Mouse (Mus musculus) liver, postnatal 0 days (tissue): Measurements from ENCODE around the gene Pabpn1l. TPM values are rescaled to one million over a fixed set of nuclear protein-coding genes. Genes with fewer than 3 reads are reported as not detected.

Experiments
- ATAC-seq: fragments of 200-750 bp; cut with Nextera tagmentation; 2 replicates; pipeline ENCODE4 v1.8.0; 2017; ENCODE audit warnings: mild to moderate bottlenecking, moderate library complexity
- DNase-seq: peaks from one replicate; pipeline ENCODE4 v3.0.0-alpha.2; 2016
- H3K27ac ChIP-seq: fragments of 300-500 bp; sonication (generic); 2 replicates; pipeline ENCODE4 v1.5.1; 2014; ENCODE audit warnings: antibody characterized with exemption, moderate library complexity, mild to moderate bottlenecking, low read depth
- H3K27me3 ChIP-seq: fragments of 300-500 bp; sonication (generic); 2 replicates; pipeline ENCODE4 v1.6.1; 2014; ENCODE audit warnings: low read length, control low read depth, mixed read lengths; ENCODE audit not compliant: insufficient read depth
- H3K36me3 ChIP-seq: fragments of 300-500 bp; sonication (generic); replicated peaks from 2 replicates; pipeline ENCODE4 v1.6.1; 2014; ENCODE audit warnings: mild to moderate bottlenecking, control low read depth, low read length, moderate library complexity, mixed read lengths; ENCODE audit not compliant: insufficient read depth
- H3K4me1 ChIP-seq: fragments of 300-500 bp; sonication (generic); 2 replicates; pipeline ENCODE4 v1.6.1; 2014; ENCODE audit warnings: antibody characterized with exemption, mild to moderate bottlenecking, control low read depth; ENCODE audit not compliant: insufficient read depth
- H3K4me2 ChIP-seq: fragments of 300-500 bp; sonication (generic); 2 replicates; pipeline ENCODE4 v1.6.1; 2014; ENCODE audit warnings: low read depth, mild to moderate bottlenecking, low read length, moderate library complexity, mixed read lengths
- H3K4me3 ChIP-seq: fragments of 300-500 bp; sonication (generic); 2 replicates; pipeline ENCODE4 v1.5.1; 2014; ENCODE audit warnings: low read depth, low read length
- H3K9ac ChIP-seq: fragments of 300-500 bp; sonication (generic); replicated peaks from 2 replicates; pipeline ENCODE4 v1.6.1; 2014; ENCODE audit warnings: mild to moderate bottlenecking, moderate library complexity
- H3K9me3 ChIP-seq: fragments of 300-500 bp; sonication (generic); 2 replicates; pipeline ENCODE4 v1.6.1; 2016; ENCODE audit warnings: mild to moderate bottlenecking, control low read depth, low read length, mixed read lengths
- CTCF ChIP-seq: sonication (generic); IDR thresholded peaks from 2 replicates; pipeline ENCODE4 v1.5.1; 2016; ENCODE audit warnings: antibody characterized with exemption, low read depth
- EP300 ChIP-seq: IDR thresholded peaks from 2 replicates; pipeline ENCODE4 v1.6.1; 2016; ENCODE audit warnings: antibody characterized with exemption, low read depth, mild to moderate bottlenecking
- WGBS: fragments of 180-500 bp; shearing (Covaris S2); extraction: QIAGEN DNeasy Blood & Tissue Kit; methylation state at CpG from one replicate; pipeline ENCODE4 v1.1.7; 2014; ENCODE audit not compliant: insufficient replicate concordance; 5-methylcytosine and 5-hydroxymethylcytosine counted together
- polyA plus RNA-seq: library from polyadenylated mRNA; unstranded; fragments of >200 nt; fragmentation: Nextera tagmentation; extraction: Ambion mirVana; gene quantifications from 2 replicates; pipeline ENCODE4 v1.2.1, GENCODE M21; 2015

Pabpn1l gene
- polyA plus RNA-seq, 1 experiment from 2014 or later = not detected

DNA sequence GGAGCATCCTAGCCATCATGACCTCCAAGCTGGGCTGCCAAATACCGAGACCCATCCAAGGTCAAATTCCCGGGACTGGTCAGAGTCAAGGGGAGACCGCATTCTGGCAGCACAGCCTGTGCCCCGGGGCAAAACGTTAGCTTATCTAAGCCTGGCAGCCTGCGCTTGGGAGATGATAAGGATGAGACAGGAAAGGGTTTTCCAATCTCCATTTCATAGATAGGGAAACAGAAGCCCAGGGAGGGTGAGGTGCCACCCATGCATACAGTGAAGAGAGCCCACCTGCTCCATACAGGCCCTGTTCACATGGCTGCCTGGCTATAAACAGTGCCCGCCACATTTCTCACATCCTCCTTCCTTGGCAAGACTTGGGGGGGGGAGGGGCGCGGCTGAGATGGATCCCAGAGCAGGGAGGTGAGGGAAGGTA, 43.8 kb upstream of the Pabpn1l start:
- peak overlapping the region; percentile 60 for H3K27ac ChIP-seq
- no peaks in the 10 kb centered on the region for H3K36me3 ChIP-seq
- no peaks in the 10 kb centered on the region for H3K27me3 ChIP-seq
- no peaks in the 10 kb centered on the region for H3K9me3 ChIP-seq
- peak overlapping the region; percentile 51 for H3K4me2 ChIP-seq
- peaks cover 27% of the 10 kb centered on the region for H3K4me1 ChIP-seq
- ATAC-seq = peak; percentile 74
- DNase-seq = peak; percentile 66
- WGBS = 14% methylated on average over 8 of the region's 9 CpGs
- no peak overlapping the region for H3K9ac ChIP-seq
- no peak for TF ChIP-seq CTCF
- TF ChIP-seq EP300 = peak; percentile 96
- peak overlapping the region; percentile 1; the same call in 1 of the 2 replicates for H3K4me3 ChIP-seq

DNA sequence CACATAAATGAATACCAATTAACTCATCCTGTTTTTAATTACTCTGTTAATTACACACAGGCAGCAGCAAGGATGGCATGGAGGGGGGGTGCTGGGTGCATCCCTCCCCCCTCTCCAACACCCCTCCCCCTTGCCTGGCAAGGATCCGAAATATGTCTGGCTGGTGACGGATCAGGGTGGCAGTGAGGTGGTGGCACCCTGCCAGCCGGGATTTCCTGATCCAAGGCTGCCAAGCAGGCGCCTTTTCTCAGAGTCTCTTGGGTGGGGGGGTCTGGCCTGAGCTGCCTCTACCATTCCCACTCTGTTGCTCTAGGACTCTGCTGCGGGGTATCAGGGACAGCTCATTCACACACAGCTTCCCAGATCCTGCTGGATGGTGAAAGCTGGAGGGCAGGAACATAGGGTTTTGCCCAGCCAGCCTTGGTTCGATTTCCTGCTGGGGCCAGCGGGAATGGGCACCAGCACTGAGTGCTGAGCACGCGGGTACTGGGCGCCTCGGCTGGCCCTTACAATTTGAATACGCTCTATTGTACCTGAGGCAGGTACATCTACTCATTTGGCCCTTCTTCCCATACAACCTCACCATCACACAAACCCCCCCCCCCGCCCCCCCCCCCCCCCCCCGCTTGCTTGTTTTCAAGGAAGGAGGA, 43.3 kb upstream of the Pabpn1l start:
- Histone ChIP-seq H3K27ac (peak overlapping the region; percentile 57), H3K4me2 (peak overlapping the region; percentile 51), H3K36me3 (no peaks in the 10 kb centered on the region), H3K27me3 (no peaks in the 10 kb centered on the region), H3K9ac (no peak overlapping the region), H3K4me3 (no peak overlapping the region), H3K9me3 (no peaks in the 10 kb centered on the region), H3K4me1 (peaks cover 29% of the 10 kb centered on the region)
- no peak for TF ChIP-seq EP300
- no peak for TF ChIP-seq CTCF
- ATAC-seq (peak; percentile 7; the same call in 1 of the 2 replicates), DNase-seq (peak; percentile 45)
- WGBS = 43% methylated on average over 12 of the region's 14 CpGs

DNA sequence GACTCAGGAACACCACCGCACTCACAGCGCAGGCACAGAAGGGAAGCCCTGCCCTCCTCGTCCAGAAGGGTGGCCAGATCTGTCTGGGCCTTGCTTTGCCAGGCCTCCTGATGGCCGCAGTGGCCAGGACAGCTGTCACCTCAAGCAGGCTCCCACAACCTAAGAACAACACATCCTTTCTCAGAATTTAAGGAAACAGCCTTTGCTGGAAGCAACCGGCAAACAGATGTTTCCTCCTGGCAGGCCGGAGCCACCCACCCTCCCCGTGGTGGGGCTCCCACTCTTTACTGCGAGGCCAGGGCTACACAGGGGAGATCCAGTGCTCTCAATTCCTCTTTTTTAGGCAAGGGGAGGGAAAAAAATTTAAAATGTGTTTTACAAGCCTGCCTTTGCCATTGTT, 42.7 kb upstream of the Pabpn1l start:
- ATAC-seq (peak; percentile 47; the same call in 1 of the 2 replicates), DNase-seq (peak; percentile 51)
- H3K27ac ChIP-seq = peak overlapping the region; percentile 53
- TF ChIP-seq CTCF = no peak
- TF ChIP-seq EP300 = no peak; the same call in 1 of the 2 replicates
- H3K27me3 ChIP-seq = no peaks in the 10 kb centered on the region
- 43% methylated on average over 8 of the region's 8 CpGs for WGBS
- peaks cover 29% of the 10 kb centered on the region for H3K4me1 ChIP-seq
- no peaks in the 10 kb centered on the region for H3K36me3 ChIP-seq
- H3K9ac ChIP-seq = no peak overlapping the region
- no peak overlapping the region for H3K4me3 ChIP-seq
- H3K4me2 ChIP-seq = no peak overlapping the region
- no peaks in the 10 kb centered on the region for H3K9me3 ChIP-seq

DNA sequence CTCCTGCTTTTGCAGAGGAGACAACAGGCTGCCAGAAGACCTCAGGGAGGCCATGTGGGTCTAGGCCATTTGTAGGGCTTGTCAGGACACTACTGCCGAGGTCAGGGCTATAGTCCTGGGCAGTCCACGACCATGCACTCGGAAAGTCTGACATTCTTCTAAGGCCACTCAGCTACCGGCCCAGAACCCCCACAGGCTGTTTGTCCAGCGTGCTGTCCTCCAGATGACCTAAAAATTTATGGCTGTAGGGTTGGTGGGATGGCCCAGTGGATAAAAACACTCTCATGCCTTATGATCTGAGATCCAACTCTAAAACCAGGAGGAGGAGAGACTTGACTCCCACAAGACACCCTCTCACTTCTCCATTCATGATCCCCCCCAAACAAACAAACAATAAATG, 41.1 kb upstream of the Pabpn1l start:
- no peak for TF ChIP-seq EP300
- no peak for TF ChIP-seq CTCF
- 85% methylated on average over 5 of the region's 5 CpGs for WGBS

DNA sequence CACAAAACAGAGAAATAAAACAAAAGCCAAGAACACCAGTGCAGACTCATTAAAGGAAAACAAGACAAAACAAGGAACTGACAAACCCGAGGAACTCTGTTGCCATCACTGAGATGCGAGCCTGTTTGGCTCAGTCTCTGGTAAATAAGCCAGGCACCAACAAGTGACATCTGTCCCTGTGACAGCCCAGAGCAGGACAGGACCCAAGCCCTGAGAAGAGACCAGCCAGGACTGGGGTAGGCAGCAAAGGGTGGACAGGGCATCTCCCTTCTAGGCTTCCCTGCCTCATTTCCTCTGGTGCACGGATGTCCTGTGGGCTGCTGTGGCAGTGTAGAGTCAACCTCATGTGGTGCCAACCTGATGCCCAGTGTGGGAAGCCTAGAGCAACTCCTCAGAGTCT, 40.6 kb upstream of the Pabpn1l start:
- no peaks in the 10 kb centered on the region for H3K36me3 ChIP-seq
- ATAC-seq (no peak), DNase-seq (no peak)
- no peak overlapping the region for H3K9ac ChIP-seq
- H3K4me2 ChIP-seq = no peak overlapping the region
- TF ChIP-seq EP300 (no peak), CTCF (no peak)
- no peaks in the 10 kb centered on the region for H3K9me3 ChIP-seq
- peaks cover 29% of the 10 kb centered on the region for H3K4me1 ChIP-seq
- WGBS = 54% methylated on average over 3 of the region's 3 CpGs
- H3K27ac ChIP-seq = no peak overlapping the region
- H3K4me3 ChIP-seq = no peak overlapping the region
- no peaks in the 10 kb centered on the region for H3K27me3 ChIP-seq

More for the DNA sequence above, 41.1 kb upstream of the Pabpn1l start:
- H3K4me1 ChIP-seq = peaks cover 29% of the 10 kb centered on the region
- H3K4me3 ChIP-seq = no peak overlapping the region
- H3K36me3 ChIP-seq = no peaks in the 10 kb centered on the region
- H3K9ac ChIP-seq = no peak overlapping the region
- no peak overlapping the region for H3K4me2 ChIP-seq
- ATAC-seq (no peak), DNase-seq (no peak)
- H3K9me3 ChIP-seq = no peaks in the 10 kb centered on the region
- no peaks in the 10 kb centered on the region for H3K27me3 ChIP-seq
- H3K27ac ChIP-seq = no peak overlapping the region

DNA sequence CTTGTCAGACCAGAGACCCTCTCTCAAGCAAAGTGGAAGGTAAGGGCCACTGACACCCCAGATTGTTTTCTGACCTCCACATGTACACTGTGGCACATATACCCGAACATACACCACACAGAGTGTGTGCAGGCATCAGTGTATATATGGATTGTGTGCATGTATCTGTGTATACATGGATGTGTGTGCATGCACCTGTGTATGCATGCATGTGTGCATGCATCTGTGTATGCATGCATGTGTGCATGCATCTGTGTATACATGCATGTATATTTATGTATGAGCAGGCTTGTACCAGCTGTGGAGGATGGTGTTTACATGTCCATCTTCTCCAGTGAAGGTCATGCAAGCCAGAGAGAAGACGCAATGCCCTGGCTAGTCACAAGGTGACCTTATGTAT, 39.4 kb upstream of the Pabpn1l start:
- no peak overlapping the region for H3K4me3 ChIP-seq
- H3K27ac ChIP-seq = no peak overlapping the region
- DNase-seq (no peak), ATAC-seq (no peak)
- H3K4me1 ChIP-seq = peaks cover 25% of the 10 kb centered on the region
- no peaks in the 10 kb centered on the region for H3K9me3 ChIP-seq
- TF ChIP-seq EP300 (no peak), CTCF (no peak)
- H3K4me2 ChIP-seq = no peak overlapping the region
- H3K27me3 ChIP-seq = no peaks in the 10 kb centered on the region
- 85% methylated on average over 2 of the region's 2 CpGs for WGBS
- no peak overlapping the region for H3K9ac ChIP-seq
- H3K36me3 ChIP-seq = no peaks in the 10 kb centered on the region
